Mouse (Mus musculus): ENCODE results near the gene Eif2a.

The Eif2a gene

DNA sequence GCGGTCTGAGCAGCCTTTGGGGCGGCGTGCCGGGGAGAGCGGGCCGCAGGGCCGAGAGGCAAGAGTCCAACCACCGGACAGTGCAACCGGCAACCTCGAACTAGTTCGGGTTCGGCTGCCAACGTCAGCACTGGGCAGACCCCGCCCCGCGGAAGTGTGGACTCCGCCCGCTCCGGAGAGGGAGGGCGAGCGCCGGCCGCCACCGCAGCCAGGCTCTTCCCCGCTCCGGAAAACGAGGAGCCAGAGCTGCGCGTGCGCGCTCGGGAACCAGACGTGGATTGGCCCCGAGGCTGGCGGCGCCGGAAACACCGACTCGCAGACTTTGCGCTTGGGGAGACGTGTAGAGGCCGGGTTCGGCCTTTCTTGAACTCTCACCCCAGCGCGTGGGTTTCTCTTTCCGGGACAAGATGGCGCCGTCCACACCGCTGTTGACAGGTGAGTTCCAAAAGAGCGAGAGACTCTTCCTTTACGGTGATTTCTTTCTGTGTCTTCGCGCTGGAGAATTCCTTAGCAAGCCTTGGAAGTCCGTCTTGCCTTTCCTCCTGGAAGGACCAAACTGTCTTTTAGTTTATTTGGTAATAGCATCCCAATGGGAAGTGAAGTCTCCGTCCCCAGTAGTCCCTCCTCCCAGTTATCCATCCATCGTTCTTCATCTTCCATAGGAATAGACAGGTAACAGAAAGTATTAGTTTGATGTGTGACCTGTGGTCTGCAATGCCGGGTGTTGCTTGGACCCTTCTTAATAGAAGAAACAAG, at the start of gene Eif2a, which contains the start of gene Serp1:
Gene Eif2a (plus strand): TSS at position 170 of the 756 bp plus-strand sequence.
Gene Serp1 (minus strand): TSS at position 241 of the 756 bp plus-strand sequence.
- peak; percentile 99 for DNase-seq

GRCm38 (mm10) chr3:58478755-58479455, 46.7 kb upstream of the Eif2a start:
- DNase-seq: no peak

- peak; percentile 42 for DNase-seq
Observed at GRCm38 (mm10) chr3:58485883-58486282, 39.7 kb upstream of the Eif2a start.

- DNase-seq: no peak
Observed at GRCm38 (mm10) chr3:58487121-58487520, 38.5 kb upstream of the Eif2a start.

DNA sequence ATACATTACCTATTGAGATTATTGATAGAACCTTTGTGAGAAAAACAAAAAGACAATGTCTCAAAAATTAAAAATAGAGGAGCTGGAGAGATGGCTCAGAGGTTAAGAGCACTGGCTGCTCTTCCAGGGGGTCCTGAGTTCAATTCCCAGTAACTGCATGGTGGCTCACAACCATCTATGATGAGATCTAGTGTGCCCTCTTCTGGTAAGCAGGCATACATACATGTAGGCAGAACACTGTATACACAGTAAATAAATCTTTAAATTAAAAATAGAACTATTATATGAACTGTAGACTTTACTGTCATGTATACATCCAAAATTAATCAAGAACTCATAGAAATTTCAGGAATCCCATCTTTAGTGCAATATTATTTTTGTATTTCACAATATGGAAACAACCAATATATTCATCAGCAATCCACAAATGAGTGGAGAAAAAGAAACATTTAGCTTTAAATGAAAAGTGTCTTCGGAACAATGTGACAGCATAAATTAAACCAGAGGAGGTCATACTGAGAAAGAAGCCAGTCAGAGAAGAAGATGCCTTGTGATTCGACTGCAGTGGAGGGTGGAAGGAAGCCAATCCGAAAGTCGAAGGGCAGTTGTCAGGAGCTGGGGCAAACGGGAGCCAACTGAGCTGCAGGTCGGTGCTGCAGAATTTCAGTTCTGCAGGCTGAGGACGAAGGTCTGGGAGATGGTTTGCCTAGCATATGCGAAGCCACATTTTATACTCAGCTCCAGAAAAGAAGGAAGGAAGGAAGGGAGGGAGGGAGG, 37.4 kb upstream of the Eif2a start:
- DNase-seq: no peak

DNA sequence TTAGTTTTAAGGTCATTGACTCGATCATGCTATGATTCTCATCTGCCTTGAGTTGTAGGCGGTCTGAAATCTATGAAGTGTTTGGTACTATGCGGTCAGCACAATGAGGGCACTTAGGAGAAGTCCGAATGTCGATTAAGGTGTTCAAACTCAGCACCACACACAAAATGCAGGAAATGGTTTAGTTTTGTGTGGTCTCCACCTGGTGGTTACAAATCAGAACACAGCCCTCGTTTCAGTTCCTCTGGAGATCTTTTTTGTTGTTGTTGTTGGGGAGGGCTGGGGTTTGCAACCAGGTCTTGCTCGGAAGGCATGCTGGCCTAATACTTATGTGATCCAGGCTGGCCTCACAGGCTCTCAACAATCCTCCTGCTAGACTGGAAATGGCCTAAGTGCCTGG, 34.8 kb upstream of the Eif2a start:
- DNase-seq: no peak

DNA sequence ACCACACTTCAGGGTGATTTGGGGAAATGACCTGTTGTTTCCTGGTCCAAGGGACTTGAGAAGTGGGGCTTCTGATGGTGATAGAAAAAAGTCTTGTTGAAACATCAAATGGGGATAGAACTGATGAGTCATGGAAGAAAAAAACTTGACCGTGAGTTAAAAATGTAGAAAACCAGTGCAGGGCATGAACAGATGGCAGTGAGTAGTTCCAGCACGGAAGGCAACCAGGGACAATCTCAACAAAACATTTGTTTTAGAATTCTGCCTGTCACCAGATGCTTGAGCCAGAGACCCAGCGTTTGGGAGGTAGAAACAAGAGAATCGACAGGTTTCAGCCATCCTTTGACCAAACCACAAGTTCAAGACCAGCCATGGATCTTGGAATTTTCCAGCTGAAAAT, 32.0 kb upstream of the Eif2a start:
- no peak for DNase-seq

GRCm38 (mm10) chr3:58501961-58502360, 23.7 kb upstream of the Eif2a start:
- peak; percentile 13 for DNase-seq

DNA sequence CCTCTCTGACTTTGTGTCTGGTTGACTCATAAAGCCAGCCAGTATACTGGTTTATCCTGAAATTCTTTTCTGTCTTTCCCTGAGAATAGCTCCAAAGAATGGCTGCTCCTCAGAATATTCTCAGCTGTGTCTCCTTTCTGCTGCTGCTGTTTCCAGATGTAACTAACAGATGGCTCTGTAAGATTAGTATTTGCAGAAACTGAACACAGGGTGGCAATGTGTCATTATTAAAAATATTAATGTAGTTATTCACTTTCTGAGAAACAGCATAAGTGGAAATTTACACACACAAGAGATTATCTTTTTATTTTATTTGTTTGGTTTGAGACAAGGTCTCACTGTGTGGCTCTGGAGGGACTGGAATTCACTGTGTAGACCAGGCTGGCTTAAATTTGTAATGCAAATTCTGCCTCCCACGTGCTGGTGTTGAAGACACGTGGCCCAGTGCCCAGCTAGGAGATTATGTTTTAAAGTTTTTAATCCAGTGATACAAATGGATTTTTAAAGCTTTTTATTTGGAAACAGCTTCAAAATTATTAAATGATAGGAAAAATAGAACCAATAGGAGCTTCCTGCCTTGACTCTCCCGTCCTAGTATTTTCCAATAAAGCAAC, 21.8 kb upstream of the Eif2a start:
- DNase-seq: no peak

DNA sequence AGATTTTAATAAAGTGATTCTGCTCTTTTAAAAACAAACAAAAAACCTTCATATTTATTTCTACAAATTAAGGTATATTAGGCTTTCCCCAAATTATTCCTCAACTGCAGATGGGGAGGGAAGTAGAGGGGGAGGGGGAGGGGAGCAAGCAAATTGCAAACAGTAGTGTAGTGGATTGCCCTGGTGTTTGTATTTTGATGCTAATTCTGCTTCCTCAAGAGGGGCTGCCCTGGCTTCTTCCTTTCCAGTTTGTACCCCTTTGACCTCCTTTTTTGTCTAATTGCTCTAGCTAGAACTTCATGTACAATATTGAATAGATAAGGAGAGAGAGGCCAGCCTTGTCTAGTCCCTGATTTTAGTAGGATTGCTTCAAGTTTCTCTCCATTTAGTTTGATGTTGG, 20.9 kb upstream of the Eif2a start:
- DNase-seq: no peak

DNA sequence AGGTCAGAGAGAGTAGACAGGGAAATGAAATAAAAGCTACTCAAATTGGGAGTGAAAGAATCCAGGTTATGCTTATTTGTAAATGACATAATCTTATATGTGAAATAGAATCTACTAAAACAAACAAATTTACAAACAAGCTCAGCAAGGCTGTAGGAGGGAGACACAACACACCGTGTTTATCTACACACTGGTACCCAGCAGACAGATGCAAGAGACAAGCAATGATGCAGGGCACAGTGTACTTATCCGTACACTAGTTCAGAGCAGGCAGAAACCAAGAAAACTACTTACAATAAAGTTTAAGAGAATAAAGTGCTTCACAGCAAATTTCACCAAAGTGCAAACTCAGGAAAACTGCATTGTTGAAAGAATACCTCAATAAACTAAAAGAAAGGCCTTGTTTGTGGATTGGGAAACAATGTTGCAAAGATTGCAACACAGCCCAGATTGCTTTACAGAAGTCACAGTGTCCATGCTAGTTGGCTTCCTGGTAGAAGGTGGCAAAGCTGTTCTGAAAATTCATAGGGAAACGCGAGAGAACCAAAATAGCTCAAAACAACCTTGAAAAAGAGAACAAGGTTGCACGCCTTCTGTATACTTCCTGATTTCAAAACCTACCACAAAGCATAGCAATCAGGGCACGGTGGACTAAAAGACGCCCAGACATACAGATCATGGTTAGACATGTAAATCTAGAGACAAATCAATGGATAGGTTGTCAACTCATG, 17.4 kb upstream of the Eif2a start:
- DNase-seq: no peak

- DNase-seq: peak; percentile 12
Observed at GRCm38 (mm10) chr3:58511581-58511980, 14.0 kb upstream of the Eif2a start.

DNA sequence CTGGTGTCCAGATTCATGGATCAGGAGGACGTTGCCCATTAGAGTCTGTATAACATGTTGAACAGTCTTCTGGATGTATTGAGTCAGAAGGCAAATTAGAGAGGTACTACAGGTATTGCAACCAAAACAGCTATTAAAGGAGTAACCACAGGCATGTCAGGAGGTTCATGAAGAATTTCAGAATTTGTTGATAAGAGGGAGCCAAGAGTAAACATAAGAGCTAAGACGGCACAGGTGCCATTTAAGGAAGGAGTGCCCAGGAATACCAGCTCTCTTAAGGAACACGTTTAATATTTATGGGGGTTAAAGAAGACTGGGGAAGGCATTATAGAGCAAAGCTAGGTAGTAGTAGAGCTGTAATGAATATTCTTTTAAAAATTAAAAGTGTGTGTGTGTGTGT, 12.9 kb upstream of the Eif2a start:
- no peak for DNase-seq

DNA sequence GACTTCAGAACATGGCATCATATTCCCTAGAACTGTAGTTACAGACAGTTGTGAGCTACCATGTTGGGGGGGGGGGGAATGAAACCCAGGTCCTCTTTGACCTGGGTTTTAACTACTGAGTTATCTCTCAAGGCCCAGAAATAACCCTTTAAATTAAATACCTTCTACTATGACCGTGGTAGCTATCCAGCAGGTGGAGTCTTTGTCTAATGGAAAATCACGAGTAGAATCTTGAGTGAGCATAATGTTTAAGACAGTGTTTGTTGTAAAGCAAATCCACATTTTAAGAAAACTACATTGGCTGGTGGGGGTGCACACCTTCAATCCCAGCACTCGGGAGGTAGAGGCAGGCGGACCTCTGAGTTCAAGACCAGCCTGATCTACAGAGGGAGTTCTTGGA, 12.1 kb upstream of the Eif2a start:
- DNase-seq: no peak

DNA sequence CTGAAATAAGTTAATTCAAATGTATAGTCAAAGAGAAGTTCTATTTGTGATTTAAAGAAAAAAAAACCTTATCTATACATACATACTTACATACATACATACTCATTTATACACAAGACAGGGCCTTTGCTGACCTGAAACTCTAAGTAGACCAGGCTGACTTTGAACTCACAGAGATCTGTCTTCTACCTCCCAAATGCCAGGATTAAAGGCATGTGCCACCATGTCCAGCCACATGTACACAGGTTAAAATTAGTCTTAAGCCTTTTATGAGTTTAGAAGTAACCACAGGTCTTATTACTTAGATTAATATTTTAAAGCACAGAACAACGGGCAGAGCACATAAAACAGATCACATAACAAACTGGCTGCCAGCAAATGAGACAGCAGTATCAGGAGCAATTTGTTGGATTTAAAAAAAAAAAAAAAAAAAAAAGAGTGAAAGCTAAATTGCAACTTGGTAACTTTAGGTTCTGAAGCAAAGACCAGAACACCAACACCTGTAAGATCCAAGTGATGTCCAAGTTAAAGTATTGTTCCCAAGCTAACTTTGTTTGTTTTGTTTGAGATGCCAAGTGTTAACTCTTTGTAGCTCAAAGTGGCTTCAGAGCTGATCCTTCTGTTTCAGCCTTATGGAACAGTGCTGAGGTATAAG, 9.5 kb upstream of the Eif2a start:
- no peak for DNase-seq

GRCm38 (mm10) chr3:58516602-58516976, 9.0 kb upstream of the Eif2a start:
- DNase-seq: no peak

DNA sequence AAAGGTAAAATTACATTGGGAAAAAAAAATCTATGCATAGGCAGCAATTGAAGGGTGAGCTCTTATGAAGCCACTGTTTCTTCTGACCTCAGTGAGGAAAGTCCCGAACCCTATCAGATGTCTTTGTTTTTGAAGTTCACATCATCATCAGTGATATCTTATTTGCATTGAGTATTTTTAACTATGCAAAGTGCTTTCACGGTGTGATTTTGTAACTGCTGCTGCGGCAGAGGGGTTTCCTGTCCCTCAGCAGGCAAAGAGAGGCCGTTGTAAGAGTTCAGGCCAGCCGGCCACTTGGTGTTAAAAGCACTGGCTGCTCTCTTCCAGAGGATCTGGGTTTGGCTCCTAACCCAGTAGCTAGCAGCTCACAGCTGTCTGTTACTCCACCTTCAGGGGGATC, 8.4 kb upstream of the Eif2a start:
- peak; percentile 4 for DNase-seq

GRCm38 (mm10) chr3:58517800-58518199, 7.8 kb upstream of the Eif2a start:
- no peak for DNase-seq

DNA sequence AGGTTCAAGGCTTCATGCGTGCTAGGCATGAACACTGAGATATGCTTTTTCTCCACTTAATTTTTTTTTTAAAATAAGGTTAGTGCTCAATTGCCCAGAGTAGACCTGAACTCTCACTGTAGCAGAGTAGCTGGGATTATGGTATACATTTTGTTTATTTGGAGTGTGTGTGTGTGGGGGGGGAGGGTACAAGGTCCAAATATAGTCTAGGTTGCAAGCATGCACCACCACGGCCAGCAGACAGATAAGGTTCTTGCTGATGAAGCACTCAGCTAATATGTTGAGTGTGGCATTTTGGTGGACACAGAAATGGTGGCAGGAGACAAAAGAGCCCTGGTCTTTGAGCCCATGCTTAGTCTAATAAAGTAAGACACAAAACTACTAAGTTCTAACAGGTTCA, 6.7 kb upstream of the Eif2a start:
- no peak for DNase-seq

- DNase-seq: no peak
Observed at GRCm38 (mm10) chr3:58519536-58519935, 6.1 kb upstream of the Eif2a start.

- DNase-seq: no peak
Observed at GRCm38 (mm10) chr3:58520286-58520685, 5.3 kb upstream of the Eif2a start.

DNA sequence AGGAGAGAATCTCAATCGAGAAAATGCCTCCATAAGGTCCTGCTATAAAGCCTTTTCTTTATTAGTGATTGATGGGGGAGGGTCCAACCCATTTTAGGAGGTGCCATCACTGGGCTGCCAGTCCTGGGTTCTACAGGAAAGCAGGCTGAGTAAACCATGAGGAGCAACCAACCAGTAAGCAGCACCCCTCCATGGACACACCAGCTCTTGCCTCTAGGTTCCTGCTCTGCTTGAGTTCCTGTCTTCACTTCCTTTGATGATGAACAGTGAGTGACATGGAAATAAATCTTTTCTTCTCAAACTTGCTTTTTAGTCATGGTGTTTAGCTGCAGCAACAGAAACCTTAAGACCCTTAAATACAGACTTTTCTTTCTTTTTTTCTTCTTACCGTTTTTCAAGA, 4.3 kb upstream of the Eif2a start:
- DNase-seq: no peak

Data from liver (tissue).